ENCODE assay signal across 8 mouse cellular contexts in the genomic region with DNA sequence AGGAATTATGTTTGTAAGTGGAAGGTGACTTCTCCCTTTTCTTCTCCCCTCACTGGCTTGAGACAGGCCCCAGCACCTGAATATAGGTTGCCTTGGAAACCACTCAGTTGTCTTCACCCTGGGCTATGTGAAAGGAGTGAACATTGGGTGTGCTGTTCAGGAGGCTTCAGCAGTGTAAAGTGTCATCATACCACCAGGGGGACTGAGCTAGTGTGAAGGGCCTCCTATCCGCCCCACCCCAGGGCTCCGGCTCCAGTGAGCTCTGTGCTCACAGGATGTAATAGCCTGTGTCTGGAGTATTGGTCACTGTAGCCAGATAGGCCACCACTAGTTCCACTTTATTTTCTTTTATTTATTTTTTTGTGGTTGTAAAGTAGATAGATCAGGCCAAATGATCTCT. TPM values are rescaled to one million over a fixed set of nuclear protein-coding genes. Genes with fewer than 3 reads are reported as not detected.
DNase-seq lines count a peak whose midpoint lies in the region; ATAC-seq and TF ChIP-seq lines count a peak whose summit lies in the region.

No protein-coding gene starts in this region.

- H3K9me3 ChIP-seq in intestine, postnatal 0 days (ENCODE audit: control insufficient read depth) = no peaks in the 10 kb centered on the region

- no peaks in the 10 kb centered on the region for H3K27me3 ChIP-seq in heart, adult 2 months (ENCODE audit: control insufficient read depth, insufficient read depth, low read length)
- H3K27me3 ChIP-seq in intestine, postnatal 0 days (replicated peaks; ENCODE audit: control insufficient read depth, insufficient read depth, low read length) = 0 out of 2 replicates have a peak, but pooled peaks cover 3% of the 10 kb centered on the region

- no peak for ATAC-seq in intestine, postnatal 0 days

- no peak overlapping the region for H3K4me2 ChIP-seq in intestine, postnatal 0 days (replicated peaks; ENCODE audit: low read depth)

- H3K9ac ChIP-seq in heart, adult 2 months (ENCODE audit: low read depth, low read length) = no peak overlapping the region
- no peak overlapping the region for H3K9ac ChIP-seq in intestine, postnatal 0 days (ENCODE audit: low read depth, low read length)

- intact Hi-C loops in heart, adult 2 months (cut with DNase I) = no loop called here

- no peak overlapping the region for H3K27ac ChIP-seq in heart, adult 2 months
- no peak overlapping the region for H3K27ac ChIP-seq in intestine, postnatal 0 days (ENCODE audit: low read depth, low read length)

- DNase-seq in heart, adult 2 months = no peak
- no peak for DNase-seq in heart, adult 18-20 months
- peak; percentile 5 to 10 for DNase-seq in spleen, postnatal 36 days (ENCODE audit: low spot score in 2 of 2)
- no peak for DNase-seq in spleen, postnatal 14 days (ENCODE audit: low spot score in 2 of 2)
- DNase-seq in thymus, postnatal 25 days = peak; percentile 25
- no peak for DNase-seq in right cerebral cortex, adult 18-20 months
- DNase-seq in cerebellum, adult 8-10 months = no peak

- 46% methylated on average over 2 of the region's 2 CpGs for WGBS in heart, adult 2 months
- WGBS in intestine, postnatal 0 days = 47% methylated on average over 2 of the region's 2 CpGs

- H3K4me3 ChIP-seq in heart, adult 2 months = no peak overlapping the region
- H3K4me3 ChIP-seq in intestine, postnatal 0 days (ENCODE audit: low read depth, low read length) = no peak overlapping the region

- H3K79me2 ChIP-seq in heart, adult 2 months (replicated peaks; ENCODE audit: control insufficient read depth, insufficient read depth, low read length) = no peaks in the 10 kb centered on the region

- TF ChIP-seq POLR2A in heart, adult 2 months (IDR thresholded peaks at IDR 0.05; ENCODE audit: insufficient read depth, low read depth, low read length) = no peak

- no peaks in the 10 kb centered on the region for H3K36me3 ChIP-seq in heart, adult 2 months (ENCODE audit: control insufficient read depth, insufficient read depth, low read length)
- no peaks in the 10 kb centered on the region for H3K36me3 ChIP-seq in intestine, postnatal 0 days (ENCODE audit: control insufficient read depth, insufficient read depth)

- TF ChIP-seq EP300 in heart, adult 2 months (IDR thresholded peaks at IDR 0.05; ENCODE audit: insufficient read depth, low read depth, low read length) = no peak

- H3K4me1 ChIP-seq in heart, adult 2 months (ENCODE audit: control insufficient read depth, insufficient read depth, low read length) = no peaks in the 10 kb centered on the region
- no peaks in the 10 kb centered on the region for H3K4me1 ChIP-seq in intestine, postnatal 0 days (replicated peaks; ENCODE audit: control insufficient read depth, insufficient read depth, low read length)

- TF ChIP-seq CTCF in heart, adult 2 months (IDR thresholded peaks at IDR 0.05) = peak; percentile 43
- peak; percentile 64 for TF ChIP-seq CTCF in intestine, postnatal 0 days (IDR thresholded peaks at IDR 0.05; ENCODE audit: low read depth)

RNA-seq across cellular contexts. Expression of a gene that starts 54.3 kb away (rescaled TPM):
- total RNA-seq in heart, adult 2 months (2021) = 1 to 10 TPM; 2.0 to 3.3 TPM
- 0.84 and 2.0 TPM in 2 replicates for polyA plus RNA-seq in heart, adult 2 months (2012; rRNA removed)
- 1 to 10 TPM; 1.5 to 2.0 TPM for total RNA-seq in heart, adult 18-20 months (2021)
- polyA plus RNA-seq in intestine, postnatal 0 days (2015; fragmentation: Nextera tagmentation; extraction: Ambion mirVana) = 4.6 TPM in 2 replicates

Comparison
In these comparisons a context has a peak if more than half of its experiments do, and no peak if none do; other contexts are left out.
1. DNase-seq: peak in spleen, postnatal 36 days (2 of 2) and thymus, postnatal 25 days (single experiment); none in heart, adult 2 months (0 of 2), heart, adult 18-20 months (0 of 2), spleen, postnatal 14 days (0 of 2), right cerebral cortex, adult 18-20 months (single experiment) and cerebellum, adult 8-10 months (single experiment).